1 mouse cellular context compared by ENCODE assay signal in the genomic region with DNA sequence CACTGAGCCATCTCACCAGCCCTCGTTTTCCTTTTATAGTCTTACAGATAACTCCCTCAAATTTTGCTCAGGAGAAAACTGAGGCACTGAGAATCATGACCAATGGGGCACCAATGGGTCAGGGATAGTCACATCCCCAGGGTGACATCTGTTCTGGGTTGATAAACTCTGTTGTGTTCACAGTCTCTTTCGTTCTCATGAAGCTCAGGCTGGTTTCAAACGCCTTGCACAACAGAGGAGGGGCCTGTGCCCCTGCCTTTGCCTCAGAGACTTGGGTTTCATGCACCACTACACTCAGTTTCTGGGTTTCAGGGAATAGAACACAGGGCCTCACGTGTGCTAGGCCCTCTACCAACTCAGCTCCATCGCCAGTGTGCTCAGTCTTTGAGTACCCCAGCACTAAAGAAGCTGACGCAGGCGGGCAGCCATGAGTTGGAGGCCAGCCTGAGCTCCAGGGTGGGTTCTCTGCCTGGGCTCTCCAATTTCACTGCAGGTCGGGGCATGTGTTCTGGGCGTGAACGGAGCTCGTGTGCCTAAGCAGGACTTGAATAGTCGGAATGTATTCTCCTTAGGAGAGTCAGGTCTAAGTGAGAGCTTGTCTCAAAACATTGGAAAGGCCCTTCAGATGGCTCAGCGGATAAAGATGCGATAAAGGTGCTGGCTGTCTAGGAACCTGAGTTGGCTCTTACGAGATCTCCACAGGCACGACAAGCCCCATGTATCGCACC.
TF ChIP-seq lines count a peak whose summit lies in the region.

No protein-coding gene starts in this region.

TF ChIP-seq in CH12.LX, 34 proteins besides CTCF, POLR2A, EP300 and RAD21:
- TF ChIP-seq CHD1 (IDR thresholded peaks at IDR 0.05; ENCODE audit: low read depth, low read length) (no peak), ZNF384 (IDR thresholded peaks at IDR 0.05; ENCODE audit: low read depth, low read length) (no peak), GABPA (IDR thresholded peaks at IDR 0.05; ENCODE audit: insufficient replicate concordance, low read depth, low read length) (no peak), ELF1 (IDR thresholded peaks at IDR 0.05; ENCODE audit: low read depth, low read length) (no peak), MEF2A (IDR thresholded peaks at IDR 0.05; ENCODE audit: borderline replicate concordance, low read depth, low read length) (no peak), TBP (conservative IDR thresholded peaks at IDR 0.05; ENCODE audit: low read depth, low read length) (peak; percentile 67; the same call in 1 of the 2 replicates), BHLHE40 (IDR thresholded peaks at IDR 0.05; ENCODE audit: low read depth, low read length) (peak; percentile 81), NELFE (IDR thresholded peaks at IDR 0.05; ENCODE audit: low read depth, low read length) (no peak), MAZ (IDR thresholded peaks at IDR 0.05; ENCODE audit: low read depth, low read length) (no peak), POLR2AphosphoS2 (IDR thresholded peaks at IDR 0.05; ENCODE audit: low read depth, low read length) (no peak), JUND (conservative IDR thresholded peaks at IDR 0.05; ENCODE audit: low read depth, low read length) (no peak), MYC (IDR thresholded peaks at IDR 0.05; ENCODE audit: low read depth, low read length) (0 out of 2 replicates have a peak, but pooled peaks have one; percentile 9)
